Mouse (Mus musculus): ENCODE measurements around the gene Eci3. TPM values are rescaled to one million over a fixed set of nuclear protein-coding genes. Genes with fewer than 3 reads are reported as not detected.
"Not testable (repeated sequence)": the region's sequence is repeated elsewhere in the genome, so short reads cannot be mapped to it uniquely, and the experiment has no call there.

Gene Eci3
- total RNA-seq, 2 experiments from 2014 or later: 0.41 to 0.57 TPM

GRCm38 (mm10) chr13:34951437-34951836 lies 12.2 kb downstream of the Eci3 start:
- intact Hi-C loops (cut with DNase I); DNase-seq (ENCODE audit: low spot score in 2 of 2): not testable (repeated sequence)

- intact Hi-C loops (cut with DNase I): no loop called here
- no peak for DNase-seq (ENCODE audit: low spot score in 2 of 2)
These were observed 21.2 kb downstream of the Eci3 start for GRCm38 (mm10) chr13:34942370-34942769.

- DNase-seq (ENCODE audit: low spot score in 2 of 2): no peak
- intact Hi-C loops (cut with DNase I): no loop called here
These were observed 28.5 kb downstream of the Eci3 start for GRCm38 (mm10) chr13:34934931-34935644.

- no peak for DNase-seq (ENCODE audit: low spot score in 2 of 2)
- intact Hi-C loops (cut with DNase I): no loop called here
These were observed 39.4 kb downstream of the Eci3 start, which contains the start of the genes Fam217a and 4933417A18Rik for GRCm38 (mm10) chr13:34924210-34924609. Fam217a (minus strand) TSS chr13:34924310. 4933417A18Rik (plus strand) TSS chr13:34924409.

GRCm38 (mm10) chr13:34916520-34917167 lies 47.0 kb downstream of the Eci3 start:
- intact Hi-C loops (cut with DNase I): no loop called here
- DNase-seq (ENCODE audit: low spot score in 2 of 2): no peak

GRCm38 (mm10) chr13:34914614-34915013 lies 49.0 kb downstream of the Eci3 start:
- no peak for DNase-seq (ENCODE audit: low spot score in 2 of 2)
- intact Hi-C loops (cut with DNase I): no loop called here

Other genes starting within 250 kb of the Eci3 start
- not detected for gene Fam50b, start 229.0 kb downstream of the Eci3 start, total RNA-seq (2021)
- gene Prpf4b, start 88.5 kb downstream of the Eci3 start, total RNA-seq (2021): 10 to 100 TPM; 69.4 to 90.6 TPM
- gene Fam217a, start 39.5 kb downstream of the Eci3 start, total RNA-seq (2021): under 1 TPM; 0.79 to 0.91 TPM
- not detected for gene 4933417A18Rik, start 39.4 kb downstream of the Eci3 start, total RNA-seq (2021)
- 10 to 100 TPM; 37.7 to 46.3 TPM for gene Eci2, start 63.3 kb upstream of the Eci3 start, total RNA-seq (2021)